Mouse (Mus musculus): Measurements from ENCODE around the gene Ryr2. TPM values are rescaled to one million over a fixed set of nuclear protein-coding genes. Genes with fewer than 3 reads are reported as not detected.

The Ryr2 gene
- polyA plus RNA-seq, 1 experiment = not detected

DNA sequence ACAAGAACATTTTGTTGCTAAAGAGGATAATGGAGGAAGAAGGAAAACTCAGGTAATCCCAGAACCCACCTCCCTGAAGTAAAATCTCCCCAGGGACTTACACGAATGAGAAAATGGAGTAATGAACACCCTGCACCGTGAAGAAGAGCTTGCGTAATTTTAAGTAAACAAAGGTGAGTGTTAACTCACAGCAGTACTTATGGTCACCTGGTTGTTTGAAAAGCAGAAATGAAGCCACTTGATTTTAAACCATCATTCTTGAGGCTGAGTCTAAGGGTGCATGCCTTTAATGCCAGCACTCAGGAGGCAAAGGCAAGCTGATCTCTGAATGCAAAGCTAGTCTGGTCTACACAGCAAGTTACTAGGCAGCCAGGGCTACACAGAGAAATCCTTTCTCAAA lies 255.1 kb downstream of the Ryr2 start:
- Histone ChIP-seq H3K36me3 (ENCODE audit: control insufficient read depth, insufficient read depth) (no peaks in the 10 kb centered on the region), H3K79me2 (ENCODE audit: control insufficient read depth, insufficient read depth) (no peaks in the 10 kb centered on the region), H3ac (ENCODE audit: control insufficient read depth, insufficient read length, low read depth) (no peak overlapping the region), H3K79me3 (ENCODE audit: low read depth) (no peaks in the 10 kb centered on the region), H3K4me3 (ENCODE audit: insufficient read depth, poor library complexity, severe bottlenecking) (no peak overlapping the region), H3K27me3 (ENCODE audit: control insufficient read depth, insufficient read depth, insufficient read length) (no peaks in the 10 kb centered on the region)
- TF ChIP-seq MAX (IDR thresholded peaks at IDR 0.05) = no peak
- TF ChIP-seq CEBPB (IDR thresholded peaks at IDR 0.05; ENCODE audit: low read depth) = no peak
- TF ChIP-seq USF1 (IDR thresholded peaks at IDR 0.05; ENCODE audit: low read depth) = no peak
- TF ChIP-seq CTCF (IDR thresholded peaks at IDR 0.05; ENCODE audit: control insufficient read depth, insufficient read depth, insufficient read length) = no peak
- TF ChIP-seq FOSL1 (IDR thresholded peaks at IDR 0.05; ENCODE audit: insufficient read depth, low read length, poor library complexity, severe bottlenecking) = no peak
- no peak for TF ChIP-seq MYOG (IDR thresholded peaks at IDR 0.05; ENCODE audit: control insufficient read depth, extremely low read depth, insufficient read length)
- no peak for TF ChIP-seq MYOD1 (IDR thresholded peaks at IDR 0.05; ENCODE audit: control insufficient read depth, insufficient read length, low read depth)

- no peaks in the 10 kb centered on the region for H3K79me3 ChIP-seq (ENCODE audit: low read depth)
- H3K4me3 ChIP-seq (ENCODE audit: insufficient read depth, poor library complexity, severe bottlenecking) = no peak overlapping the region
- H3K27me3 ChIP-seq (ENCODE audit: control insufficient read depth, insufficient read depth, insufficient read length) = no peaks in the 10 kb centered on the region
- H3K36me3 ChIP-seq (ENCODE audit: control insufficient read depth, insufficient read depth) = no peaks in the 10 kb centered on the region
- H3K79me2 ChIP-seq (ENCODE audit: control insufficient read depth, insufficient read depth) = no peaks in the 10 kb centered on the region
- TF ChIP-seq USF1 (IDR thresholded peaks at IDR 0.05; ENCODE audit: low read depth) (no peak), CTCF (IDR thresholded peaks at IDR 0.05; ENCODE audit: control insufficient read depth, insufficient read depth, insufficient read length) (no peak), CEBPB (IDR thresholded peaks at IDR 0.05; ENCODE audit: low read depth) (no peak), FOSL1 (IDR thresholded peaks at IDR 0.05; ENCODE audit: insufficient read depth, low read length, poor library complexity, severe bottlenecking) (no peak), MYOG (IDR thresholded peaks at IDR 0.05; ENCODE audit: control insufficient read depth, extremely low read depth, insufficient read length) (no peak), MAX (IDR thresholded peaks at IDR 0.05) (no peak), MYOD1 (IDR thresholded peaks at IDR 0.05; ENCODE audit: control insufficient read depth, insufficient read length, low read depth) (no peak)
- no peak overlapping the region for H3ac ChIP-seq (ENCODE audit: control insufficient read depth, insufficient read length, low read depth)
Measured at GRCm38 (mm10) chr13:11843889-11844288, 262.9 kb downstream of the Ryr2 start.

GRCm38 (mm10) chr13:11837870-11838269 lies 268.9 kb downstream of the Ryr2 start:
- Histone ChIP-seq H3K36me3 (ENCODE audit: control insufficient read depth, insufficient read depth) (no peaks in the 10 kb centered on the region), H3ac (ENCODE audit: control insufficient read depth, insufficient read length, low read depth) (no peak overlapping the region), H3K79me2 (ENCODE audit: control insufficient read depth, insufficient read depth) (no peaks in the 10 kb centered on the region), H3K27me3 (ENCODE audit: control insufficient read depth, insufficient read depth, insufficient read length) (no peaks in the 10 kb centered on the region), H3K79me3 (ENCODE audit: low read depth) (no peaks in the 10 kb centered on the region), H3K4me3 (ENCODE audit: insufficient read depth, poor library complexity, severe bottlenecking) (no peak overlapping the region)
- no peak for TF ChIP-seq MAX (IDR thresholded peaks at IDR 0.05)
- TF ChIP-seq CTCF (IDR thresholded peaks at IDR 0.05; ENCODE audit: control insufficient read depth, insufficient read depth, insufficient read length) = no peak
- TF ChIP-seq MYOD1 (IDR thresholded peaks at IDR 0.05; ENCODE audit: control insufficient read depth, insufficient read length, low read depth) = no peak
- TF ChIP-seq FOSL1 (IDR thresholded peaks at IDR 0.05; ENCODE audit: insufficient read depth, low read length, poor library complexity, severe bottlenecking) = no peak
- no peak for TF ChIP-seq CEBPB (IDR thresholded peaks at IDR 0.05; ENCODE audit: low read depth)
- TF ChIP-seq MYOG (IDR thresholded peaks at IDR 0.05; ENCODE audit: control insufficient read depth, extremely low read depth, insufficient read length) = no peak
- no peak for TF ChIP-seq USF1 (IDR thresholded peaks at IDR 0.05; ENCODE audit: low read depth)

- Histone ChIP-seq H3K4me3 (ENCODE audit: insufficient read depth, poor library complexity, severe bottlenecking) (no peak overlapping the region), H3K79me2 (ENCODE audit: control insufficient read depth, insufficient read depth) (no peaks in the 10 kb centered on the region), H3K79me3 (ENCODE audit: low read depth) (no peaks in the 10 kb centered on the region), H3K27me3 (ENCODE audit: control insufficient read depth, insufficient read depth, insufficient read length) (no peaks in the 10 kb centered on the region), H3ac (ENCODE audit: control insufficient read depth, insufficient read length, low read depth) (no peak overlapping the region), H3K36me3 (ENCODE audit: control insufficient read depth, insufficient read depth) (no peaks in the 10 kb centered on the region)
- TF ChIP-seq FOSL1 (IDR thresholded peaks at IDR 0.05; ENCODE audit: insufficient read depth, low read length, poor library complexity, severe bottlenecking) (no peak), MYOD1 (IDR thresholded peaks at IDR 0.05; ENCODE audit: control insufficient read depth, insufficient read length, low read depth) (no peak), MYOG (IDR thresholded peaks at IDR 0.05; ENCODE audit: control insufficient read depth, extremely low read depth, insufficient read length) (no peak), CEBPB (IDR thresholded peaks at IDR 0.05; ENCODE audit: low read depth) (no peak), MAX (IDR thresholded peaks at IDR 0.05) (no peak), CTCF (IDR thresholded peaks at IDR 0.05; ENCODE audit: control insufficient read depth, insufficient read depth, insufficient read length) (no peak), USF1 (IDR thresholded peaks at IDR 0.05; ENCODE audit: low read depth) (no peak)
Measured at GRCm38 (mm10) chr13:11837152-11837551, 269.6 kb downstream of the Ryr2 start.

- Histone ChIP-seq H3K4me3 (ENCODE audit: insufficient read depth, poor library complexity, severe bottlenecking) (no peak overlapping the region), H3K79me2 (ENCODE audit: control insufficient read depth, insufficient read depth) (no peaks in the 10 kb centered on the region), H3K27me3 (ENCODE audit: control insufficient read depth, insufficient read depth, insufficient read length) (no peaks in the 10 kb centered on the region), H3K79me3 (ENCODE audit: low read depth) (no peaks in the 10 kb centered on the region), H3K36me3 (ENCODE audit: control insufficient read depth, insufficient read depth) (no peaks in the 10 kb centered on the region), H3ac (ENCODE audit: control insufficient read depth, insufficient read length, low read depth) (no peak overlapping the region)
- TF ChIP-seq USF1 (IDR thresholded peaks at IDR 0.05; ENCODE audit: low read depth) = no peak
- no peak for TF ChIP-seq CTCF (IDR thresholded peaks at IDR 0.05; ENCODE audit: control insufficient read depth, insufficient read depth, insufficient read length)
Measured at GRCm38 (mm10) chr13:11836304-11837078, 270.3 kb downstream of the Ryr2 start.

DNA sequence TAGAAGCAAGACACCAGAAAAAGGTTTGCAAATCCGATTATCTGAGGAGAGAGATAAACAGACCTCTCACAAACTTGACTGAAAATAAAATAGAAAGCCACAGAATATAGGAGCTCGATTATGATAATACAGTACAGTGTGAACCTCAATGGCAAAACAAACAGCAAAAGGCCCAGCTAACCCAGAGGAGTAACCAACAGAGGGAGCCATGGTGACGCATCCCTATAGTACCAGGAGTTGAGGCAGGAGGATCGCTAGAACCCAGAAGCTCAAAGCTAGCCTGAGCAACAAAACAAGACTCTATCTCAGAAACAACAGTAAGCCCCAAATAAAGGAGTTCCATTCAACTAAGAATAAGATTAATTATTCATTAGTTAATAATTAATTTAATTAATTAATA lies 275.5 kb downstream of the Ryr2 start:
- Histone ChIP-seq H3ac (ENCODE audit: control insufficient read depth, insufficient read length, low read depth) (no peak overlapping the region), H3K4me3 (ENCODE audit: insufficient read depth, poor library complexity, severe bottlenecking) (no peak overlapping the region), H3K36me3 (ENCODE audit: control insufficient read depth, insufficient read depth) (no peaks in the 10 kb centered on the region), H3K79me2 (ENCODE audit: control insufficient read depth, insufficient read depth) (no peaks in the 10 kb centered on the region), H3K79me3 (ENCODE audit: low read depth) (no peaks in the 10 kb centered on the region), H3K27me3 (ENCODE audit: control insufficient read depth, insufficient read depth, insufficient read length) (no peaks in the 10 kb centered on the region)
- TF ChIP-seq MAX (IDR thresholded peaks at IDR 0.05) = no peak
